Mouse (Mus musculus): ENCODE data around the gene Ropn1. TPM values are rescaled to one million over a fixed set of nuclear protein-coding genes. Genes with fewer than 3 reads are reported as not detected.
A peak's percentile ranks its signal among the peaks of the same experiment; 100 is the strongest.
"Not testable (repeated sequence)": the region's sequence is repeated elsewhere in the genome, so short reads cannot be mapped to it uniquely, and the experiment has no call there.

The Ropn1 gene
- polyA plus RNA-seq, 1 experiment from 2014 or later: 0.47 TPM

DNA sequence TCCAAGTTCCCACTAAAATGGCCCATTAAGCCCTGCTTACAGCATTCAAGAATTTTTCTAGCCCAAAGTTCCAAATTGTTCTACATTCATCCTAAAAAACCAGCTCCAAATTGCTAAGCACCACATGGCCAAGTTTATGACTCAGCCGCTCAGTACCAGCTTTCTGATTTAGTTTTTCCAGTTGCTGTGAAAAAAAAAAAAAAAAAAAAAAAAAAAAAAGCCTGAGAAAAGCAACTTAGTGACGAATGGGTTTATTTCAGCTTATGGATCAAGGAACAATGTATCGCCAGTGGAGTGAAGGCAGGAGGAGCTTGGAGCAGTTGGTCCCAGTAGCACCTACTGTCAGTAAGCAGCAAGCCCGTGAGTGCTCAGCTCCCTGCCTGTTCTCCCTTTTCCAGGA lies 21.3 kb upstream of the Ropn1 start:
- Histone ChIP-seq H3K4me2 (ENCODE audit: low read length) (no peak overlapping the region), H3K4me3 (ENCODE audit: control insufficient read depth in 1 of 2, insufficient read depth in 1 of 2, low read depth in 1 of 2, low read length in 2 of 2) (no peak overlapping the region), H3K9ac (ENCODE audit: low read length) (no peak overlapping the region), H3K27me3 (ENCODE audit: control insufficient read depth, insufficient read depth, low read length) (no peaks in the 10 kb centered on the region), H3K36me3 (ENCODE audit: control insufficient read depth, insufficient read depth, low read length) (no peaks in the 10 kb centered on the region), H3K4me1 (ENCODE audit: control insufficient read depth in 2 of 2, insufficient read depth in 2 of 2, low read length in 2 of 2) (no peaks in the 10 kb centered on the region), H3K9me3 (ENCODE audit: control insufficient read depth, low read length) (0 out of 2 replicates have a peak, but pooled peaks cover 3% of the 10 kb centered on the region), H3K27ac (replicated peaks in 1 of 2; ENCODE audit: control insufficient read depth in 1 of 2, insufficient read depth in 1 of 2, low read depth in 2 of 2, low read length in 2 of 2) (no peak overlapping the region)
- whole genome bisulfite sequencing: 73% methylated on average over 4 of the region's 4 CpGs
- ATAC-seq (ENCODE audit: insufficient number of reproducible peaks, insufficient read depth, low FRiP score, low read depth): no peak

GRCm38 (mm10) chr16:34635557-34635956 lies 14.2 kb upstream of the Ropn1 start:
- H3K36me3 ChIP-seq (ENCODE audit: control insufficient read depth, insufficient read depth, low read length): no peaks in the 10 kb centered on the region
- no peaks in the 10 kb centered on the region for H3K27me3 ChIP-seq (ENCODE audit: control insufficient read depth, insufficient read depth, low read length)
- no peak overlapping the region for H3K4me3 ChIP-seq (ENCODE audit: control insufficient read depth in 1 of 2, insufficient read depth in 1 of 2, low read depth in 1 of 2, low read length in 2 of 2)
- H3K27ac ChIP-seq (replicated peaks in 1 of 2; ENCODE audit: control insufficient read depth in 1 of 2, insufficient read depth in 1 of 2, low read depth in 2 of 2, low read length in 2 of 2): no peak overlapping the region
- H3K4me2 ChIP-seq (ENCODE audit: low read length): no peak overlapping the region
- H3K9ac ChIP-seq (ENCODE audit: low read length): no peak overlapping the region
- no peak for ATAC-seq (ENCODE audit: insufficient number of reproducible peaks, insufficient read depth, low FRiP score, low read depth)
- 34% methylated on average over 3 of the region's 3 CpGs for WGBS
- H3K4me1 ChIP-seq (ENCODE audit: control insufficient read depth in 2 of 2, insufficient read depth in 2 of 2, low read length in 2 of 2): no peaks in the 10 kb centered on the region
- H3K9me3 ChIP-seq (ENCODE audit: control insufficient read depth, low read length): no peaks in the 10 kb centered on the region

DNA sequence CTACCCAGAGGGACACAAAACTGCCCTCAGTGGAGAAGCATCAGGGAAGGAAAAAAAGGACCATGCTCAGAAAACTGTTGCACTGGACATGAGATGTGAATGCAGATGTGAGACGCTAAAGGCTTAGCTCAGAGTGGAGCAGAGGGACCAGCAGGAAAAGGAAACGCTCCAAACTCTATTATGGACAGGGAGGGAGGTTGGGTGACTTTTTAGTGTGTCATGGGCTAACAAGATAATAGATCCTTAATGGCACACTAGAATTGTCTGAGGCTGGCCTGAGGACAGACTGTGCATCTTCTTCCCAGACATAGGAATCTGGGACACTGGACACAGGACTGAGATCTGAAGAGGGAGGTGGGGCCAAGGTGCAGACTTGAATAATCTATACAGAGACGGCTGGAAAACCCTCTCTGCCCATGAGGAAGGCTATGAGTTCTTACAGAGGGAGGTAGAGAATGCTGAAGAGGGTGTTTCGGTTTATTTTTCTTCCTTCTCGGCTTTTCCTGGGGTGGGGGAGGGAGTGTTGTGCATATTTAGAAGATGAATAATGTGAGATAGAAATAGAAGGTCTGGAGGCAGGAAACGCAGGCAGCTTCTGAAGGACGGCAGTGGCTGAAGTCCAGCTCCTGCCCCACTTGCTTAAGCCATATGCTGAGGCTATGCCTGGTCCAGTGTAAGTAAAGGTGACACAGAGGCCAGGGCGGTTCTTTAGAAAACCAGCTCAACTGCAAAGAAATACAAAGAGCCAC lies 6.0 kb upstream of the Ropn1 start:
- Histone ChIP-seq H3K9me3 (ENCODE audit: control insufficient read depth, low read length) (no peaks in the 10 kb centered on the region), H3K4me3 (ENCODE audit: control insufficient read depth in 1 of 2, insufficient read depth in 1 of 2, low read depth in 1 of 2, low read length in 2 of 2) (no peak overlapping the region), H3K4me2 (ENCODE audit: low read length) (no peak overlapping the region), H3K27ac (replicated peaks in 1 of 2; ENCODE audit: control insufficient read depth in 1 of 2, insufficient read depth in 1 of 2, low read depth in 2 of 2, low read length in 2 of 2) (peak overlapping the region; percentile 8 to 31; a peak in 2 of 4 replicates), H3K4me1 (ENCODE audit: control insufficient read depth in 2 of 2, insufficient read depth in 2 of 2, low read length in 2 of 2) (peaks cover 7 to 9% of the 10 kb centered on the region in 2 experiments; a peak in 3 of 4 replicates), H3K9ac (ENCODE audit: low read length) (no peak overlapping the region), H3K27me3 (ENCODE audit: control insufficient read depth, insufficient read depth, low read length) (no peaks in the 10 kb centered on the region), H3K36me3 (ENCODE audit: control insufficient read depth, insufficient read depth, low read length) (no peaks in the 10 kb centered on the region)
- WGBS: 33% methylated on average over 8 of the region's 8 CpGs
- no peak for ATAC-seq (ENCODE audit: insufficient number of reproducible peaks, insufficient read depth, low FRiP score, low read depth)

DNA sequence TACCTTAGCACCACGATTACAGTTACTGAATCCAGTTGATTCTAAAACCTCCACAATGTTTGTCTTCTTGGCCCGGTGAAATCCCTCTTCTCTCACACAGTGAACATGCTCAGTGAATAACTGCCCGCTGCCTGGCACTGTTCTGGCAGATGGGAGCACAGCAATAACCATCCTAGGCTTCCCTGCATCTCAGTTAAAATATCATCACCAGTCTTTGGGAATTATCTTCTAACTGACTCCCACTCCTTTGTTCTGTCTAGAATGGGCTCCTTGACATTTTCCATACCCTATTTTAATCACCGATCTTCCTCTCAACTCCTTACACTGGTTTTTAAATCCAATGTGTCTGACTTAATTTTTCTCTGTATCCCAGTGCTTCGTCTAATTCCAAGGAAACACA lies 3.3 kb downstream of the Ropn1 start:
- peaks cover 1 to 2% of the 10 kb centered on the region in 2 experiments for H3K4me1 ChIP-seq (ENCODE audit: control insufficient read depth in 2 of 2, insufficient read depth in 2 of 2, low read length in 2 of 2)
- peaks cover 4% of the 10 kb centered on the region; the same call in 1 of the 2 replicates for H3K27me3 ChIP-seq (ENCODE audit: control insufficient read depth, insufficient read depth, low read length)
- H3K4me2 ChIP-seq (ENCODE audit: low read length): no peak overlapping the region
- H3K27ac ChIP-seq (replicated peaks in 1 of 2; ENCODE audit: control insufficient read depth in 1 of 2, insufficient read depth in 1 of 2, low read depth in 2 of 2, low read length in 2 of 2): no peak overlapping the region
- 85% methylated on average over 5 of the region's 5 CpGs for WGBS
- H3K4me3 ChIP-seq (ENCODE audit: control insufficient read depth in 1 of 2, insufficient read depth in 1 of 2, low read depth in 1 of 2, low read length in 2 of 2): no peak overlapping the region
- H3K36me3 ChIP-seq (ENCODE audit: control insufficient read depth, insufficient read depth, low read length): no peaks in the 10 kb centered on the region
- ATAC-seq (ENCODE audit: insufficient number of reproducible peaks, insufficient read depth, low FRiP score, low read depth): no peak
- no peaks in the 10 kb centered on the region for H3K9me3 ChIP-seq (ENCODE audit: control insufficient read depth, low read length)
- H3K9ac ChIP-seq (ENCODE audit: low read length): no peak overlapping the region

DNA sequence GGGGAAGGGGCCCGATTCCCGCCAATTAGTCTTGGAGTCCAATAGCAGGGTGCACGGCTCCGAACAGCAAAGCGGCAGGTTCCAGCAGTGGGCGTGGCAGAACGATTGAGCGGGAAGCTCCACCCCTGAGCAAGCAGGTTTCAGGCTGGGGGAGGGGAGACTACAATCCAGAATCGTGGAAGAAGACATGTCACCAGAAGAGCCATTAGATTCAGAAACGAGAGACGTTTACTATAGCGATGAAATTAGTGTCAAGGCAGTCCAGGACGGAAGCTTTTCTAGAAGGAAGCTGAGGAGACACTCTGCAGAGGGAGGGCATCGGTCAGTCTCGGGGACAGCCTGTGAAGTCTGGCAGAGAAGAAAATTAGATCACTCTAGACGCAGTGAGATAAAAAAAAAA lies 7.8 kb downstream of the Ropn1 start:
- 1% methylated on average over 16 of the region's 16 CpGs for WGBS
- peak overlapping the region; percentile 63 for H3K4me2 ChIP-seq (ENCODE audit: low read length)
- peak overlapping the region; percentile 45; the same call in 1 of the 2 replicates for H3K9ac ChIP-seq (ENCODE audit: low read length)
- not testable (repeated sequence) for H3K9me3 ChIP-seq (ENCODE audit: control insufficient read depth, low read length); H3K36me3 ChIP-seq (ENCODE audit: control insufficient read depth, insufficient read depth, low read length); H3K27me3 ChIP-seq (ENCODE audit: control insufficient read depth, insufficient read depth, low read length); H3K27ac ChIP-seq (replicated peaks in 1 of 2; ENCODE audit: control insufficient read depth in 1 of 2, insufficient read depth in 1 of 2, low read depth in 2 of 2, low read length in 2 of 2); H3K4me1 ChIP-seq (ENCODE audit: control insufficient read depth in 2 of 2, insufficient read depth in 2 of 2, low read length in 2 of 2); ATAC-seq (ENCODE audit: insufficient number of reproducible peaks, insufficient read depth, low FRiP score, low read depth)
- H3K4me3 ChIP-seq (ENCODE audit: control insufficient read depth in 1 of 2, insufficient read depth in 1 of 2, low read depth in 1 of 2, low read length in 2 of 2): peak overlapping the region; percentile 36 to 37

- Histone ChIP-seq H3K27me3 (ENCODE audit: control insufficient read depth, insufficient read depth, low read length) (no peaks in the 10 kb centered on the region), H3K9ac (ENCODE audit: low read length) (peak overlapping the region; percentile 45), H3K4me3 (ENCODE audit: control insufficient read depth in 1 of 2, insufficient read depth in 1 of 2, low read depth in 1 of 2, low read length in 2 of 2) (peak overlapping the region; percentile 36 to 37; a peak in 3 of 4 replicates), H3K36me3 (ENCODE audit: control insufficient read depth, insufficient read depth, low read length) (no peaks in the 10 kb centered on the region), H3K4me2 (ENCODE audit: low read length) (peak overlapping the region; percentile 63), H3K9me3 (ENCODE audit: control insufficient read depth, low read length) (no peaks in the 10 kb centered on the region), H3K4me1 (ENCODE audit: control insufficient read depth in 2 of 2, insufficient read depth in 2 of 2, low read length in 2 of 2) (peaks cover 4% of the 10 kb centered on the region in 2 experiments), H3K27ac (replicated peaks in 1 of 2; ENCODE audit: control insufficient read depth in 1 of 2, insufficient read depth in 1 of 2, low read depth in 2 of 2, low read length in 2 of 2) (no peak overlapping the region)
- no peak for ATAC-seq (ENCODE audit: insufficient number of reproducible peaks, insufficient read depth, low FRiP score, low read depth)
- WGBS: 20% methylated on average over 5 of the region's 5 CpGs
These were observed 8.3 kb downstream of the Ropn1 start for GRCm38 (mm10) chr16:34657983-34658382.

DNA sequence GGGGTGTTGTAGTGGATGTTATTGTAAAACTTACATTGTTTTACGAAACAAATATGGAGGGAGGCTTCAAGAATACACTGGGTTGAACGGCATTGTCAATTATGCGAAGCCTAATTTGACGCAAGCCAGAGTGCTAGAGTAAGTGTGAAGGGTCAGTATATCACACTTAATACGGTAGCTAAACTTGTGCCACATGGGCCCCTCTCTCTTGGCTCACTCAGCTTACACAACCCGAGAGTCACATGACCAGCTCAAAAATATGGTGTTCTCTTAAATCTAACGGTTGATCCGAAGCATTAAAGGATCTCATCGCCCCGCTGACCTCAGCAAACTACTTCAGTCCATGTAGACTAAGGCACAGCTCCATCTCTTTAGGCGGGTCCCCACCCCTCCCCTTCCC lies 8.7 kb downstream of the Ropn1 start:
- WGBS: 43% methylated on average over 11 of the region's 11 CpGs
- Histone ChIP-seq H3K4me3 (ENCODE audit: control insufficient read depth in 1 of 2, insufficient read depth in 1 of 2, low read depth in 1 of 2, low read length in 2 of 2) (peak overlapping the region; percentile 14 to 37; a peak in 2 of 4 replicates), H3K4me1 (ENCODE audit: control insufficient read depth in 2 of 2, insufficient read depth in 2 of 2, low read length in 2 of 2) (peaks cover 4% of the 10 kb centered on the region in 2 experiments), H3K27ac (replicated peaks in 1 of 2; ENCODE audit: control insufficient read depth in 1 of 2, insufficient read depth in 1 of 2, low read depth in 2 of 2, low read length in 2 of 2) (no peak overlapping the region), H3K4me2 (ENCODE audit: low read length) (peak overlapping the region; percentile 63), H3K27me3 (ENCODE audit: control insufficient read depth, insufficient read depth, low read length) (no peaks in the 10 kb centered on the region), H3K9ac (ENCODE audit: low read length) (peak overlapping the region; percentile 45; the same call in 1 of the 2 replicates), H3K9me3 (ENCODE audit: control insufficient read depth, low read length) (no peaks in the 10 kb centered on the region), H3K36me3 (ENCODE audit: control insufficient read depth, insufficient read depth, low read length) (no peaks in the 10 kb centered on the region)
- no peak for ATAC-seq (ENCODE audit: insufficient number of reproducible peaks, insufficient read depth, low FRiP score, low read depth)
